Mouse (Mus musculus): ENCODE results near the gene Ube2g1.

- TF ChIP-seq CTCF (IDR thresholded peaks at IDR 0.05; ENCODE audit: borderline replicate concordance, extremely low read depth, insufficient read depth, insufficient read length): no peak
- TF ChIP-seq POLR2A (IDR thresholded peaks at IDR 0.05; ENCODE audit: borderline replicate concordance, extremely low read depth, insufficient read depth, insufficient read length, poor library complexity, severe bottlenecking): no peak
Measured at GRCm38 (mm10) chr11:72618476-72618875, 11.4 kb downstream of the Ube2g1 start.
